Mouse (Mus musculus): ENCODE measurements around the gene Klhl32. TPM values are rescaled to one million over a fixed set of nuclear protein-coding genes. Genes with fewer than 3 reads are reported as not detected.
A peak's percentile ranks its signal among the peaks of the same experiment; 100 is the strongest.

The Klhl32 gene
- total RNA-seq, 4 experiments from 2014 or later, result 0.07 to 0.17 (median 0.11) TPM; not detected in 1

DNA sequence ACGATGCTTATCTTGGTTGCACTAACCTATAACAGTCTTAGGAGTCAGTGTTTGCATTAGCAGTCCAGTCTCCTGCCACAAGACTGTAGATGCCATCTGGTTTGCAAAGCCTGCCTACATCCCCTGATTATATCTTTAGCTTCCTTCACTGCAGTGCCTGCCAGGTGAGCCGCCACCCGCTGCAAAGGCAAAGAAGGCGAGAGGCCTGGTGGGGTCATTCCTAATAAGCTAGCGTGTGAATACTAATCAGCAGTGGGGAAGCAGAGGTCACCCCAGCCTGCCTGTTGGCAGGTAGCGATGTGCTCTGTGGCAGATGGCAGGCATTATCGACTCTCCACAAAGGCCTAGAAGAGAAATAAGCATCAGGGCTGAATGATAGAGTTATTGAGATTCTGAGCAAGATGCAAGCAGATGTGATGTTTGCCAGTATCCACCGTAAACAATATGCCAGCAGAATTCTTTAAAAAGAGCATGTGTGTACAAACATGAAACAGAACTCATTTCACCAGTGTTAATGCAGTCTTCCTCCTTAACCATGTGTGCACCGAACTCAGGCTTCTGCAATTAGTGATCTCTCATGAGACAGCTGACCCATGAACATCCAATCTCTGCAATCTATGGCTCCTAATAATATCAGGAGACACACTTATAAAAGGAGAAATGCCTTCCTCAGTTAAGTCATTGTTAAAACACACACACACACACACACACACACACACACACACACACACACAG is 219.6 kb downstream of the Klhl32 start:
- no peak for DNase-seq (ENCODE audit: low spot score in 2 of 2)

GRCm38 (mm10) chr4:24630430-24630829 is 220.5 kb downstream of the Klhl32 start:
- DNase-seq (ENCODE audit: low spot score in 2 of 2), result no peak

- no peak for DNase-seq (ENCODE audit: low spot score in 2 of 2)
Measured at GRCm38 (mm10) chr4:24627871-24628270, 223.1 kb downstream of the Klhl32 start.

- no peak for DNase-seq (ENCODE audit: low spot score in 2 of 2)
Measured at GRCm38 (mm10) chr4:24626686-24627085, 224.2 kb downstream of the Klhl32 start.

DNA sequence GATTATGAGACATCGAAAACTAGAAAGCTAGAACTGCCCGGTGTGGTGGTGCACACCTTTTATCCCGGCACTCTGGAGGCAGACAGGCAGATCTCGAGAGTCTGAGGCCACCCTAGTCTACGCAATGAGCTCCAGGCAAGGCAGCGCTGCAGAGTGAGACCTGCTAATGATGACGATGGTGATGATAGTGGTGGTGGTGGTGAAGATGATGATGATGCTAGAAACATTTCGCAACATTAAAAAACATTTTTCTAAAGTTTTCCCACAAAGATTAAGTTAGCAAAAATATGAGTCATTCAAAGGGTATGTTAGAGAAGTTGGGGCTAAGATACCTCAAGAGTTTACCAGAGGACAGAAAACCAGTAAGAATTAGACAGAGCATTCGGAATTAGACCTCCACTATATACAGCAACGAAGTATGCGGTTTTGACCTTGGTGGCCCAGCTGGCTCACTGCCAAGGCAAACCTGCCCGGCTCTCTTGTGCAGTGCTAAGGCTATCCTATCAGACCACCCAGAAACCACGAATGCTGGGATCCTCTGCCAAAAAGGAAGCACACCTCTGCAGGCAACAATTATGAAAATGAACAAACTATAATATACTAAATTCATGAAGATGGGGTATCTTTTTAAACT is 224.9 kb downstream of the Klhl32 start:
- no peak for DNase-seq (ENCODE audit: low spot score in 2 of 2)

- DNase-seq (ENCODE audit: low spot score in 2 of 2), result no peak
Measured at GRCm38 (mm10) chr4:24621422-24622187, 229.3 kb downstream of the Klhl32 start.

GRCm38 (mm10) chr4:24620440-24620839 is 230.5 kb downstream of the Klhl32 start:
- no peak for DNase-seq (ENCODE audit: low spot score in 2 of 2)

- DNase-seq (ENCODE audit: low spot score in 2 of 2), result no peak
Measured at GRCm38 (mm10) chr4:24620005-24620404, 230.9 kb downstream of the Klhl32 start.

- no peak for DNase-seq (ENCODE audit: low spot score in 2 of 2)
Measured at GRCm38 (mm10) chr4:24609564-24609963, 241.4 kb downstream of the Klhl32 start.

DNA sequence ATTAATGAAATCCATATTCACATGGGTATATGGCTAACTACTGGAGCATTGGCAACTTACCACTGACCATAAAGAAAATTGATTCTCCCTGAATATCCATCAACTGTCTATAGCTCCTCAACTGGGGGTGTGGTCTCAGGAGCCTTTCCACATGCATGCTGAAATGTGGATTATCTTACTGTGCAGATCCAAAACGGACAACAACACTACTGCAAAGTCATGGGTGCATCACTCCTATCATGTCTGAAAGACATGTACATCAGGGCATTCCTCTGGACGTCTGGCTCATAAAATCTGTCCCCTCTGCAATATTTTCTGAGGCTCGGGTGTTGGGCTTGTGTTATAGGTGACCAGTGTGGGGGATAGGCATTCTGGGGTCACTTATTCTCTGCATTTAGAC is 241.8 kb downstream of the Klhl32 start:
- DNase-seq (ENCODE audit: low spot score in 2 of 2), result no peak

GRCm38 (mm10) chr4:24601711-24602110 is 249.2 kb downstream of the Klhl32 start:
- no peak for DNase-seq (ENCODE audit: low spot score in 2 of 2)

- DNase-seq (ENCODE audit: low spot score in 2 of 2), result no peak
Measured at GRCm38 (mm10) chr4:24598637-24599036, 252.3 kb downstream of the Klhl32 start.

DNA sequence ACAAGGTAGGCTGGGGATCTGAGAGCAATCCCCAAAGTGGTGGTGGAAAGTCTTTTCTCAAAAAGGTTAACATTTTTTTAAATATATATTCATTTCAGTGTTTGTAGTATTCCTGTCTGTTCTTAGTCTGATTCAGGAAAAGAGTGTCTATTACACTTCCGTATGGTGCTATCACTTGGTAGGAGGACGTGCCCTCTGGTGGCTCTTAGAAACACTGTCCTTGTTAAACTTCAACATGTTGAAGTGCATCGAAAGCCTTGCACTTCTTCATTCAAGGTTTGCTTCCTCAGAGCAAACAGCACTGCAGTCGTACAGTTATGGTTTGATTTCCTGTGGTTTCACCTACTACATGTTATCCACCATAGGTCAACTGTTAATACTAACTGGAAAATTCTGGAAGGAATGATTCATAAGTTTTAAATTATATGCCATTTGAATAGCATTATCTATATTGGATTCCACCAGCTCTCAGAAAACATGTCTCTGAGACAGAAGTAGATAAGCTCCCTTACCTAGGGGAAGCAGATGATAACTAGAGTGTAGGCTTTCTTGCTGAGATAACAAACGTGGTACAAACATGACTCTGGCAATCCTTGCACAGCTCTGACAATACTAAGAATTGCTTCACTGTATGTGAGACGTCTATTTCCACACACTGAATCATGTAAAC is 253.8 kb downstream of the Klhl32 start:
- no peak for DNase-seq (ENCODE audit: low spot score in 2 of 2)

- no peak for DNase-seq (ENCODE audit: low spot score in 2 of 2)
Measured at GRCm38 (mm10) chr4:24594824-24595223, 256.1 kb downstream of the Klhl32 start.

DNA sequence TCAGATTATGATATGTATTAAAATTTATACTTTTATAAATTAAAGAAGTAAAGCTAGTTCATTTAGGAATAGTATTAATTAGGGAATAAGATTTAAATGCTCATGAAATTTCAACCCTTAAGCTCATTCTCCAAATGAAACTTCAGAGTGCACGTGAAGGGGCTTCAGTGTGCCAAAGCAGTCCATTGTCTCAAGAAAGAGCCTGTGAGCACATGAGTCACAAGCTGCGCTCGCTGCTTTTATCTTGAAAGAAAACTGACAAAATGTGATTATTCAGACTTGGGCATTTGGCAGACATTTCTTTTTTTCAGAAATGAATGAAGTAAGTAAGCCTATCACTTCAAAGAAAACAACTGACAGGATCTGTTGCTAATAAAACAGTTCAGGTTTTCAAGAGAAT is 266.9 kb downstream of the Klhl32 start:
- DNase-seq (ENCODE audit: low spot score in 2 of 2), result no peak

- no peak for DNase-seq (ENCODE audit: low spot score in 2 of 2)
Measured at GRCm38 (mm10) chr4:24582295-24582694, 268.6 kb downstream of the Klhl32 start.

DNA sequence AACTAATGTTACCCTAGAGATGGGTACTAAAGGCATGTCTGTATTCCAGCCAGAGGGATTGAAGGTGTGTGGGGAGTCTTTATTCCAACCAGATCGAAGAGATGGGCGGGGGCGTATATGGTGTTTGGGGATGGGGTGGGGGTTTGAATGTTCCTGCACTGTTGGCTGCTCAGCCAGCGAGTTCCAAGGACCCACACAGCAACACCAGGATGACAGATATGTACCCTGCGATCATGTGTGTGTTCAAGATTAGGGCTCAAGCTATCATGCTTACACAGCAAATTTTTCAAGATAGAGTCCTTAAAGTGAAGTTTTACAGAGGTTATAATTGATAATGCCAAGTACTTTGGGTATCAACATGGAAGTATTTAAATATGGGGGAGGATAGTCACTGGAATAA is 273.3 kb downstream of the Klhl32 start:
- no peak for DNase-seq (ENCODE audit: low spot score in 2 of 2)

DNA sequence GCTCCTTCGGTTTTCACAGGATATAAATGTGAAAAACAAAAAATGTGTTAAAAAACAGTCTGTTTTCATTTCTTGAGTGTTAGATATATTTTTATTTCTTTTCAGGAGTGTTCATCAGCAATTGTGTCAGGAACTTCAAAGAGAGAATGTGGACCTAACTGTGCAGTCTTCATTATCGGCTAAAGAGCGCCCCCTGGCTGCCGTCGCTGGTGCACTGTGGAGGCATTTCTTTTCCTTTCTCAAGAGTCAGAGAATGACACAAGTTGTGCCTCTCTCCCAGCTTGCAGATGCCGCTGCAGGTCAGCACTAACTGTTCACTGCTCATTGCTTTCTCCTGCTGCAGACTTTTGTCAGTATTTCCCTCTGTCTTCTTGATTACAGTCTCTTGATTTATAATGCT is 276.6 kb downstream of the Klhl32 start:
- peak; percentile 21 to 26 for DNase-seq (ENCODE audit: low spot score in 2 of 2)

DNA sequence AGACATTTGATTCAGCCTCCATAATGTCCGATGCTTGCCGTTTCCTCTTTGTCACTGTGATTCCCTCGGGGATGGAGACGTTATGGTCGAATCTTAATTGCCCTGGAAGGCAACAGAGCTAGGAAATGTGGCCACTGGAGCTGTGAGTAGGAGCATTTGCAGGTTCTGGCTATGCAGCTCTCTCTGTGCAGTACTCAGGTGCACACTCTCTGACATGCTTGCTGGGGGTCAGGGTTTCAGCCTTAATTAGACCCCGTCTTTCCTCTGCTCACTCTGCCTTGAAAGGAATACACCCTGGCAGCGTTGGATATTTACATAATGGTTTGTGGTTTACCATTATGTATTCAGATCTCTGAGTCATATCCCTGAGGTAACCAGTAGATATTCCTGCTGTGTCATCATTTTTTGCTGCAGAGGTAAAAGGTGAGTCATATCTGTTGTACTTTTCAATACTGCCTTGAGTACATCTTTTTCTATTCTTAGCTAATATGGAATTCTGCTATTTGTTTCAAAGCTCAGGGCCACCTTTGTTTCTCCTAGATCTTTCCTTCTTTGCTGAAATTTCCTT is 281.9 kb downstream of the Klhl32 start:
- DNase-seq (ENCODE audit: low spot score in 2 of 2), result no peak

GRCm38 (mm10) chr4:24568026-24568425 is 282.9 kb downstream of the Klhl32 start:
- DNase-seq (ENCODE audit: low spot score in 2 of 2), result no peak

All from gastrocnemius, adult 8-10 months (tissue).